Mouse (Mus musculus): ENCODE data around the gene Plcd3. TPM values are rescaled to one million over a fixed set of nuclear protein-coding genes. Genes with fewer than 3 reads are reported as not detected.

Plcd3 gene
- total and polyA plus RNA-seq, 3 experiments = 7.1 to 24.3 (median 11.3) TPM

DNA sequence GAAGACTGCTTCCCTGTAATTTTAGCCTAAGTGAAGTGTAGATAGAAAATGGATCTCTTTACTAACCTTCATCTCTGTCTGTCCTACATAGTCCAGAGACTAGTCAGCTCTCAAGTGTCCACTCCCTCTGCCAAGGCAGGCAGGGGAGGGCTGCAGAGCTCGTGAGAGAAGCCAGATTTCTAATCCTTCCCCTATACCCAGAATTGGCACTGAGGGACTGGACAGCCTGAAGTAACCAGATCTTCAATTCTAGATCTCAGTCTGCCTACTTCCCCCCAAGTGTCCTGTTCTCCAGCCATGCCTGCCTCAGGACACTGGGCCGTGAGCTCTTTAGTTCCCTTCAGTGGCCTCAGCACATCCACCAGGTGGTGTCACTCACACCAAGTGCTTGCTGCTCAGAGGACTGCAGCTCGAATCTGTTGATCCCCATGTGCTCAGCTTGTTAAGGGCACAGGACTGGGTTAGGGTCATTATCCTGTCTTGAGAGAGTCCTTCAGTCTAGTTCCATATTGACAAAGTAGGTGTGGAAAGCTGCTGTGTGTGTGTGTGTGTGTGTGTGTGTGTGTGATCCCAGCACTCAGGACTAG lies 42.9 kb downstream of the Plcd3 start:
- H3K9me3 ChIP-seq (replicated peaks; ENCODE audit: low read length) = no peaks in the 10 kb centered on the region
- dilution Hi-C loops (cut with MboI; ENCODE audit: extremely low pct_ligation_motif_present, extremely low pct_unique_long_range_greater_than_20kb, low sequenced_read_pairs) = no loop called here
- H3K27me3 ChIP-seq (replicated peaks) = no peaks in the 10 kb centered on the region
- H3K27ac ChIP-seq (ENCODE audit: insufficient read depth, low read depth) = no peak overlapping the region
- DNase-seq (ENCODE audit: extremely low read depth) = no peak
- H3K4me1 ChIP-seq (ENCODE audit: control insufficient read depth in 1 of 2, insufficient read depth in 2 of 2) = peaks cover 0 to 23% of the 10 kb centered on the region in 2 experiments; a peak in 2 of 4 replicates
- no peak overlapping the region for H3K4me2 ChIP-seq (ENCODE audit: insufficient read depth, low read depth, poor library complexity, severe bottlenecking)
- in situ Hi-C loops (cut with MboI; ENCODE audit: low pct_ligation_motif_present, low pct_unique_long_range_greater_than_20kb, low sequenced_read_pairs) = no loop called here
- H3K79me2 ChIP-seq (replicated peaks; ENCODE audit: control insufficient read depth, extremely low read depth, insufficient read depth, poor library complexity, severe bottlenecking) = no peaks in the 10 kb centered on the region; the same call in 1 of the 2 replicates
- TF ChIP-seq RAD21 (IDR thresholded peaks at IDR 0.05; ENCODE audit: low read depth, low read length) (peak; percentile 31), SMC3 (IDR thresholded peaks at IDR 0.05; ENCODE audit: low read depth, low read length) (peak; percentile 52), JUN (IDR thresholded peaks at IDR 0.05; ENCODE audit: insufficient read depth, low read depth, low read length) (no peak), E2F4 (IDR thresholded peaks at IDR 0.05; ENCODE audit: insufficient replicate concordance, low read depth, low read length) (no peak), MYC (IDR thresholded peaks at IDR 0.05; ENCODE audit: low read depth, low read length) (0 out of 2 replicates have a peak, but pooled peaks have one; percentile 27), POLR2A (IDR thresholded peaks at IDR 0.05; ENCODE audit: low read depth, low read length) (0 out of 2 replicates have a peak, but pooled peaks have one; percentile 17), BHLHE40 (IDR thresholded peaks at IDR 0.05; ENCODE audit: low read depth, low read length) (no peak), ZKSCAN1 (IDR thresholded peaks at IDR 0.05; ENCODE audit: borderline replicate concordance, low read depth, low read length) (no peak), USF1 (IDR thresholded peaks at IDR 0.05; ENCODE audit: low read depth, low read length) (no peak), CTCF (conservative IDR thresholded peaks at IDR 0.05 in 1 of 2, IDR thresholded peaks at IDR 0.05 in 1 of 2; ENCODE audit: low read depth in 2 of 2, low read length in 2 of 2) (peak; percentile 6 to 55; a peak in 2 of 4 replicates)
- H3K4me3 ChIP-seq (replicated peaks in 1 of 3; ENCODE audit: low read depth in 2 of 3, low read length in 2 of 3, poor library complexity in 1 of 3) = no peak overlapping the region
- H3K9ac ChIP-seq (ENCODE audit: insufficient read depth, low read depth) = no peak overlapping the region
- peaks cover 76 to 92% of the 10 kb centered on the region in 2 experiments for H3K36me3 ChIP-seq (replicated peaks in 1 of 2; ENCODE audit: control insufficient read depth in 1 of 2, insufficient read depth in 1 of 2, low read length in 1 of 2)

DNA sequence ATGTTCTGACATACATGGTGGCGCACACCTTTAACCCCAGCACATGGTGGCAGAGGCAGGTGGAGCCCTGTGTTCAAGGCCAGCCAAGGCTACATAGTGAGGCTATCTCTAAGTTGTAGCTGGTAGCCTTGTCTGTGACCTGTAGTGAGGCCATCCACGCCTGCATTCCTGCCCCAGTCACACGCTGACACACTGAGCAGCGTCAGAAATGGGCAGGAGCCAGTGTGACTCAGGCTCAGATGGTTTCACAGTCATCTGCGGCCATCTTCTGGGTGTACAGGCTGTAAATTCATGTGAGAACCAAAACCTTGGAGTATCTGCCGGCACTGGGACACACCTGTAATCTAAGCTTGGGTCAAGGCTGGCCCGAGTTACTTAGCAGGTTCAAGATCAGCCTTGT lies 44.8 kb downstream of the Plcd3 start:
- H3K4me3 ChIP-seq (replicated peaks in 1 of 3; ENCODE audit: low read depth in 2 of 3, low read length in 2 of 3, poor library complexity in 1 of 3) = no peak overlapping the region
- peaks cover 0 to 40% of the 10 kb centered on the region in 2 experiments; a peak in 2 of 4 replicates for H3K4me1 ChIP-seq (ENCODE audit: control insufficient read depth in 1 of 2, insufficient read depth in 2 of 2)
- no peaks in the 10 kb centered on the region; the same call in 1 of the 2 replicates for H3K79me2 ChIP-seq (replicated peaks; ENCODE audit: control insufficient read depth, extremely low read depth, insufficient read depth, poor library complexity, severe bottlenecking)
- peaks cover 81 to 93% of the 10 kb centered on the region in 2 experiments for H3K36me3 ChIP-seq (replicated peaks in 1 of 2; ENCODE audit: control insufficient read depth in 1 of 2, insufficient read depth in 1 of 2, low read length in 1 of 2)
- H3K9me3 ChIP-seq (replicated peaks; ENCODE audit: low read length) = no peaks in the 10 kb centered on the region
- DNase-seq (ENCODE audit: extremely low read depth) = no peak
- in situ Hi-C loops (cut with MboI; ENCODE audit: low pct_ligation_motif_present, low pct_unique_long_range_greater_than_20kb, low sequenced_read_pairs) = no loop called here
- no peaks in the 10 kb centered on the region for H3K27me3 ChIP-seq (replicated peaks)
- H3K9ac ChIP-seq (ENCODE audit: insufficient read depth, low read depth) = no peak overlapping the region
- no peak for TF ChIP-seq JUN (IDR thresholded peaks at IDR 0.05; ENCODE audit: insufficient read depth, low read depth, low read length)
- TF ChIP-seq ELF1 (IDR thresholded peaks at IDR 0.05; ENCODE audit: low read depth, low read length) = no peak
- TF ChIP-seq MEF2A (IDR thresholded peaks at IDR 0.05; ENCODE audit: borderline replicate concordance, low read depth, low read length) = no peak
- no peak for TF ChIP-seq ZKSCAN1 (IDR thresholded peaks at IDR 0.05; ENCODE audit: borderline replicate concordance, low read depth, low read length)
- TF ChIP-seq POLR2AphosphoS2 (IDR thresholded peaks at IDR 0.05; ENCODE audit: low read depth, low read length) = no peak
- no peak for TF ChIP-seq USF2 (conservative IDR thresholded peaks at IDR 0.05; ENCODE audit: low read depth, low read length)
- no peak for TF ChIP-seq NELFE (IDR thresholded peaks at IDR 0.05; ENCODE audit: low read depth, low read length)
- TF ChIP-seq RCOR1 (conservative IDR thresholded peaks at IDR 0.05; ENCODE audit: low read depth, low read length) = no peak
- no peak for TF ChIP-seq SIN3A (IDR thresholded peaks at IDR 0.05; ENCODE audit: low read length)
- TF ChIP-seq TBP (conservative IDR thresholded peaks at IDR 0.05; ENCODE audit: low read depth, low read length) = no peak
- TF ChIP-seq MXI1 (IDR thresholded peaks at IDR 0.05; ENCODE audit: low read depth, low read length) = no peak
- TF ChIP-seq CHD2 (IDR thresholded peaks at IDR 0.05; ENCODE audit: low read length) = no peak
- TF ChIP-seq ZNF384 (IDR thresholded peaks at IDR 0.05; ENCODE audit: low read depth, low read length) = no peak
- no peak for TF ChIP-seq MYC (IDR thresholded peaks at IDR 0.05; ENCODE audit: low read depth, low read length)
- TF ChIP-seq CHD1 (IDR thresholded peaks at IDR 0.05; ENCODE audit: low read depth, low read length) = no peak
- TF ChIP-seq HCFC1 (IDR thresholded peaks at IDR 0.05; ENCODE audit: low read depth, low read length) = no peak
- no peak for TF ChIP-seq NRF1 (IDR thresholded peaks at IDR 0.05; ENCODE audit: low read depth, low read length)
- no peak for TF ChIP-seq CTCF (conservative IDR thresholded peaks at IDR 0.05 in 1 of 2, IDR thresholded peaks at IDR 0.05 in 1 of 2; ENCODE audit: low read depth in 2 of 2, low read length in 2 of 2)
- no peak overlapping the region for H3K27ac ChIP-seq (ENCODE audit: insufficient read depth, low read depth)
- no peak overlapping the region for H3K4me2 ChIP-seq (ENCODE audit: insufficient read depth, low read depth, poor library complexity, severe bottlenecking)
- dilution Hi-C loops (cut with MboI; ENCODE audit: extremely low pct_ligation_motif_present, extremely low pct_unique_long_range_greater_than_20kb, low sequenced_read_pairs) = no loop called here

Data from CH12.LX (cell line).